Mouse (Mus musculus) hindbrain, embryonic 15.5 days (tissue): ENCODE results near the gene Bloc1s4. TPM values are rescaled to one million over a fixed set of nuclear protein-coding genes. Genes with fewer than 3 reads are reported as not detected.

ENCODE experiments used
- ATAC-seq: fragments of 200-750 bp; cut with Nextera tagmentation; 2 replicates; pipeline ENCODE4 v1.8.0; 2017; ENCODE audit warnings: low read depth, moderate number of reproducible peaks, moderate TSS enrichment; ENCODE audit not compliant: low FRiP score
- H3K27ac ChIP-seq: fragments of 300-500 bp; sonication (generic); replicated peaks from 2 replicates; pipeline ENCODE4 v1.5.1; 2015; ENCODE audit warnings: mild to moderate bottlenecking, inconsistent platforms
- H3K27me3 ChIP-seq: fragments of 300-500 bp; sonication (generic); 2 replicates; pipeline ENCODE4 v1.6.1; 2015; ENCODE audit warnings: control low read depth, inconsistent platforms
- H3K36me3 ChIP-seq: fragments of 300-500 bp; sonication (generic); 2 replicates; pipeline ENCODE4 v1.6.1; 2015; ENCODE audit warnings: control low read depth, inconsistent platforms
- H3K4me1 ChIP-seq: fragments of 300-500 bp; sonication (generic); replicated peaks from 2 replicates; pipeline ENCODE4 v1.6.1; 2015; ENCODE audit warnings: control low read depth, inconsistent platforms
- H3K4me2 ChIP-seq: fragments of 300-500 bp; sonication (generic); 2 replicates; pipeline ENCODE4 v1.6.1; 2015; ENCODE audit warnings: moderate library complexity, mild to moderate bottlenecking, inconsistent platforms
- H3K4me3 ChIP-seq: fragments of 300-500 bp; sonication (generic); 2 replicates; pipeline ENCODE4 v1.5.1; 2015; ENCODE audit warnings: mild to moderate bottlenecking, inconsistent platforms
- H3K9ac ChIP-seq: fragments of 300-500 bp; sonication (generic); 2 replicates; pipeline ENCODE4 v1.6.1; 2015; ENCODE audit warnings: inconsistent platforms
- H3K9me3 ChIP-seq: fragments of 300-500 bp; sonication (generic); 2 replicates; pipeline ENCODE4 v1.6.1; 2016; ENCODE audit warnings: control low read depth, inconsistent platforms
- WGBS: fragments of 180-500 bp; shearing (Covaris S2); methylation state at CpG from one replicate; pipeline ENCODE4 v1.1.7; 2015; 5-methylcytosine and 5-hydroxymethylcytosine counted together
- polyA plus RNA-seq: library from polyadenylated mRNA; unstranded; fragments of >200 nt; fragmentation: Nextera tagmentation; extraction: Ambion mirVana; gene quantifications from 2 replicates; pipeline ENCODE4 v1.2.1, GENCODE M21; 2015

The Bloc1s4 gene
- polyA plus RNA-seq, 1 experiment from 2014 or later = 28.0 TPM

DNA sequence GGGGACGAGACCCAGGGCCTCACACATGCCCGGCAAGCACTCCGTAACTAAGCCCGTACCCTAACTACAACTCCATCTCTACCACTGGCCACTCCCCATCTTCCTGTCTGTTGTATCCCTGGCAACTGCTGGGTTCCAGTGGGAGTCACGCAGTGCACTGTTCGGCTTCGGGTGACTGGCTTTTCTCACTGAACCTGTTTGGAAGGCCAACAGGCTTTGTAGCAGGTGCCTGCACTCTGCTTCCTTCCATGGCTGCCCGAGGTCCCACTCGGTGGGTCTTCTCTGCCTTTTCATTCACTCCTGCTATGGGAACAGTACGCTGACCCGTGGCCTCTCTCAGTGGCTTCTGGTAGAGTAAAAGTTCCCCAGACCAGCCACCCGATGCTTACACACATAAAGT is 22.6 kb downstream of the Bloc1s4 start:
- Histone ChIP-seq H3K9ac (no peak overlapping the region), H3K4me2 (no peak overlapping the region), H3K27ac (no peak overlapping the region), H3K4me3 (no peak overlapping the region), H3K27me3 (no peaks in the 10 kb centered on the region), H3K9me3 (no peaks in the 10 kb centered on the region), H3K4me1 (no peaks in the 10 kb centered on the region), H3K36me3 (no peaks in the 10 kb centered on the region)
- ATAC-seq = no peak
- WGBS = 71% methylated on average over 12 of the region's 12 CpGs

DNA sequence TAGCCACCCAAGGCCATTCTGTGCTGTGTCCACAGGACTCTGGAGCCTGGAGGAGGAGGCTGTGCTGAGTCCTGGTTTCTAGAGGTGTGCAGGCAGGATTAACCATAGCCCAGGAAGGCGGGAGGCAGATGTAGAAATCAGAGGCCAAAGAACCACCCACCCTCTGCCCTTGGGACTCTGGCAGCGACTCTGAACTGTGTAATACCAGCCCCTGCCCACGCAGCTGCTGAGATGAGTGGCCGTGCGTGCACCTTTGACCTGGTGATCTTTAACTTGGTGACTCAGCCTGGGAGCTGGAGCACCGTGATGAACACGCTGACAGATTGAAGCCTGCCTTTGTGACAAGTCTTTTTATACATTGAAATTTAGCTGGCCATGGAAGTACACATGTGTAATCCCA is 24.2 kb downstream of the Bloc1s4 start:
- 73% methylated on average over 7 of the region's 7 CpGs for WGBS
- H3K4me3 ChIP-seq = no peak overlapping the region
- H3K4me2 ChIP-seq = no peak overlapping the region
- H3K27ac ChIP-seq = no peak overlapping the region
- ATAC-seq = no peak
- H3K9me3 ChIP-seq = no peaks in the 10 kb centered on the region
- H3K4me1 ChIP-seq = no peaks in the 10 kb centered on the region
- H3K27me3 ChIP-seq = no peaks in the 10 kb centered on the region
- no peak overlapping the region for H3K9ac ChIP-seq
- H3K36me3 ChIP-seq = no peaks in the 10 kb centered on the region

- H3K4me1 ChIP-seq = no peaks in the 10 kb centered on the region
- H3K36me3 ChIP-seq = no peaks in the 10 kb centered on the region
- H3K4me3 ChIP-seq = no peak overlapping the region
- 67% methylated on average over 9 of the region's 9 CpGs for WGBS
- H3K4me2 ChIP-seq = no peak overlapping the region
- no peak overlapping the region for H3K9ac ChIP-seq
- H3K27me3 ChIP-seq = no peaks in the 10 kb centered on the region
- no peak overlapping the region for H3K27ac ChIP-seq
- no peaks in the 10 kb centered on the region for H3K9me3 ChIP-seq
- no peak for ATAC-seq
These were observed 25.1 kb downstream of the Bloc1s4 start for GRCm38 (mm10) chr5:36723356-36723755.

DNA sequence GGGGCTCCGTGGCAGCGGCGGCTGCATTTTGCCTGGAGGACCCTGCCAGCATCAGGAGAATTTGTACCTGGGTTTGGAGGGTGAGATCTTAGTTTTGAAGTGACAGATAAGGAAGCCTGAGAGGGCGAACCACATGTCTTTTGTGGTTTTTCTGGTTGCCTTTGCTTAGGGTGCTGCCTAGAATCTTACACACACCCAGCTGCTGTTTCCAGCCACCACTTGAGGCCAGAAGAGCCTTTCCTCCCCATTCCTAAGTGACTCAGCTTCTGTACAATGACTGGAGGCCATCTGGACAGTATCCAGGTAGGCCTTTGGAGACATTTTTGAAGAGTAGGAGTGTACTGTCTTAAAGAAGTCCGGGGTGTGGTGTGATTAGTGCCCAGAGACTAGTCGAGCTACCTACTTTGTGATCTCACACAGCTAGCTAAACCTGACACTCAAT is 26.0 kb downstream of the Bloc1s4 start:
- H3K36me3 ChIP-seq = no peaks in the 10 kb centered on the region
- no peak overlapping the region for H3K27ac ChIP-seq
- H3K4me2 ChIP-seq = no peak overlapping the region
- WGBS = 81% methylated on average over 6 of the region's 6 CpGs
- no peaks in the 10 kb centered on the region for H3K27me3 ChIP-seq
- H3K4me3 ChIP-seq = no peak overlapping the region
- no peaks in the 10 kb centered on the region for H3K9me3 ChIP-seq
- no peaks in the 10 kb centered on the region for H3K4me1 ChIP-seq
- no peak for ATAC-seq
- no peak overlapping the region for H3K9ac ChIP-seq

- Histone ChIP-seq H3K36me3 (no peaks in the 10 kb centered on the region), H3K9ac (no peak overlapping the region), H3K4me2 (no peak overlapping the region), H3K9me3 (no peaks in the 10 kb centered on the region), H3K27me3 (no peaks in the 10 kb centered on the region), H3K4me3 (no peak overlapping the region), H3K27ac (no peak overlapping the region), H3K4me1 (no peaks in the 10 kb centered on the region)
- no peak for ATAC-seq
- WGBS = 79% methylated on average over 5 of the region's 5 CpGs
These were observed 27.6 kb downstream of the Bloc1s4 start for GRCm38 (mm10) chr5:36720710-36721375.

GRCm38 (mm10) chr5:36720219-36720618 is 28.2 kb downstream of the Bloc1s4 start:
- H3K27me3 ChIP-seq = no peaks in the 10 kb centered on the region

DNA sequence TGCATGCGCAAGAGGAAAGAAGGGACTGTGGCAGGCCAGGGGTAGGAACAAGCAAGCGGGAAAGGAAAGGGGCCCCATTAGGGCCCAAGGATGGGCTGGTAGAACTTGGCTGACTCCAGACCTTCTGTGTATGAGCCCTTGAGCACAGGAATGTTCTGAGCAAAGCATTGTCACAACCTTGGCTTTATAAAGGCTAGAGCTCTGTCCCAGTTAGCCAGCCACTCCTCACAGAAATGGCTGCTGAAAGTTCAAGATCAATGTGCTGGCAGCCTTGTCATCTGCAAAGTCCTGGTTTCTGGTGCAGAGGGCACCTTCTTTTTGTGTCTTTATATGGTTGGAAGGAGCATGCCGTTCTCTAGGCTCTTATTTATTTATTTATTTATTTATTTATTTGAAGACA is 28.8 kb downstream of the Bloc1s4 start:
- Histone ChIP-seq H3K4me3 (no peak overlapping the region), H3K27ac (no peak overlapping the region), H3K27me3 (no peaks in the 10 kb centered on the region), H3K9ac (no peak overlapping the region), H3K9me3 (no peaks in the 10 kb centered on the region), H3K4me2 (no peak overlapping the region), H3K36me3 (no peaks in the 10 kb centered on the region), H3K4me1 (no peaks in the 10 kb centered on the region)
- no peak for ATAC-seq
- WGBS = 88% methylated on average over 3 of the region's 3 CpGs

More at GRCm38 (mm10) chr5:36720219-36720618, 28.2 kb downstream of the Bloc1s4 start:
- 88% methylated on average over 5 of the region's 5 CpGs for WGBS
- H3K4me1 ChIP-seq = no peaks in the 10 kb centered on the region
- no peaks in the 10 kb centered on the region for H3K36me3 ChIP-seq
- H3K4me3 ChIP-seq = no peak overlapping the region
- no peaks in the 10 kb centered on the region for H3K9me3 ChIP-seq
- no peak overlapping the region for H3K27ac ChIP-seq
- no peak for ATAC-seq
- no peak overlapping the region for H3K9ac ChIP-seq
- H3K4me2 ChIP-seq = no peak overlapping the region

DNA sequence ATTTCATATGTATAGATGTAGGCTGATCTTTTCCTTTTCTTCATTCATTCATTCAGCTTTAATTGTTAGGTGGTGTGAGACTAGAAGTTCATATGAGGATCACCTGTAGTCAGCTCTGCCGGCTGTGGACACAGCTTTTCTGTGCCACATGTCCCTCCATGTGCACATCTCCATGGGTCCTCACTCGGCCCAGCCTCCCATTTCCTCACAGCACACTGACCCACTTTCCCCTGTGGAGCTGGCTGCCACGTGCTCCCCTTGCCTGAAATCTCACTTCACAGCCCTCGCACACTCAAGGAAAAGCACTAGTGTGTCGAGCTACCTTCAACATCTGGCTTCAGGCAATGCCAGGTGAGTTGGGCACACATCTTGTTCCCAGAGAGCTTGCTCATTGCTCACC is 29.3 kb downstream of the Bloc1s4 start:
- ATAC-seq = no peak
- H3K27ac ChIP-seq = no peak overlapping the region
- H3K4me3 ChIP-seq = no peak overlapping the region
- no peak overlapping the region for H3K4me2 ChIP-seq
- H3K9me3 ChIP-seq = no peaks in the 10 kb centered on the region
- H3K36me3 ChIP-seq = no peaks in the 10 kb centered on the region
- no peak overlapping the region for H3K9ac ChIP-seq
- 75% methylated on average over 5 of the region's 5 CpGs for WGBS
- no peaks in the 10 kb centered on the region for H3K4me1 ChIP-seq
- no peaks in the 10 kb centered on the region for H3K27me3 ChIP-seq

GRCm38 (mm10) chr5:36717889-36718288 is 30.6 kb downstream of the Bloc1s4 start:
- H3K4me1 ChIP-seq = peaks cover 5% of the 10 kb centered on the region
- WGBS = 84% methylated on average over 3 of the region's 3 CpGs
- no peaks in the 10 kb centered on the region for H3K36me3 ChIP-seq

DNA sequence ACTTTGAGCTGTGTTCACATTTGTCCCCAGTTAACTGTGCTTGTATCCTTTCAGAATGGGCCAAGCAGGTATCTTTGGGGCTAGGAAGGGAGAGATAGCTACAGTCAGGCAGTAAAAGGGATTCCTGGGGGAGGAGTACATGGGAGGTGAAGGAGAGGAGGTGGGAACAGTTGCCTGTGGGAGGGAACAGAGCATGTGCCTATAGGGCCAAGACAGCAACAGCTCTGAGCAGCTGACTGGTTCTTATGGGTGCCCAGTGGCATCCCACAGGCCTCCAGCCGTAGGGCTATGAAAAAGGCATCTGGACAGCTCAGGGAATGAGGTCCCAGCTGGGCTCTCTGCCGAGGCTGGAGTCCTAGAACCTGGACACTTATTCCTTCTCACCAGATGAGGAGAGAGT is 31.6 kb downstream of the Bloc1s4 start:
- Histone ChIP-seq H3K27me3 (no peaks in the 10 kb centered on the region), H3K27ac (no peak overlapping the region), H3K9me3 (no peaks in the 10 kb centered on the region), H3K9ac (no peak overlapping the region), H3K36me3 (no peaks in the 10 kb centered on the region), H3K4me1 (peaks cover 9% of the 10 kb centered on the region), H3K4me2 (no peak overlapping the region), H3K4me3 (no peak overlapping the region)
- whole genome bisulfite sequencing = 62% methylated on average over 2 of the region's 2 CpGs
- ATAC-seq = no peak

More at GRCm38 (mm10) chr5:36717889-36718288, 30.6 kb downstream of the Bloc1s4 start:
- H3K9ac ChIP-seq = no peak overlapping the region
- no peaks in the 10 kb centered on the region for H3K9me3 ChIP-seq
- H3K27ac ChIP-seq = no peak overlapping the region
- ATAC-seq = no peak
- no peak overlapping the region for H3K4me2 ChIP-seq
- H3K27me3 ChIP-seq = no peaks in the 10 kb centered on the region
- no peak overlapping the region for H3K4me3 ChIP-seq

DNA sequence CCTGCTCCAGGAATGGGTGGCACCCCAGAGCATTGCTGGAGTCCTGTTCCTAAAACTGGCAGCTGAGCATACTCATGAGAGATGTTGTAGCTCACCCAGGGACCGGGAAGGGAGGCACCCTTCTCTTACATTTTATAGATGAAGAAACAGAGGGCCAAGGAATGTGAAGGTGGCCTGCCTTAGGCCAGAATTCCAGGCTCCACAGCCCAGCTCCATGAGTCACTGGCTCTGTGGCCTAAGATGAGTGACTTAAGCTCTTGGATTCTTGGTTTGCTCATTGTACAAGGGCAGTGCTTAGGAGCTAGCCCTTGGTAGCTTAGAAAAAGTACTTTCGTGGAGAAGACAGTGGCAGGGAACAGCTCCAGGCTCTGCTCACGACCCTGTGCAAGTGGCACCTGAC is 33.6 kb downstream of the Bloc1s4 start:
- no peak overlapping the region for H3K4me3 ChIP-seq
- ATAC-seq = no peak
- H3K36me3 ChIP-seq = no peaks in the 10 kb centered on the region
- H3K4me2 ChIP-seq = no peak overlapping the region
- 72% methylated on average over 3 of the region's 3 CpGs for WGBS
- no peak overlapping the region for H3K9ac ChIP-seq
- no peaks in the 10 kb centered on the region for H3K27me3 ChIP-seq
- peaks cover 9% of the 10 kb centered on the region for H3K4me1 ChIP-seq
- no peak overlapping the region for H3K27ac ChIP-seq
- H3K9me3 ChIP-seq = no peaks in the 10 kb centered on the region

GRCm38 (mm10) chr5:36713693-36714092 is 34.8 kb downstream of the Bloc1s4 start:
- no peak overlapping the region for H3K9ac ChIP-seq
- H3K9me3 ChIP-seq = no peaks in the 10 kb centered on the region
- H3K4me3 ChIP-seq = no peak overlapping the region
- no peaks in the 10 kb centered on the region for H3K36me3 ChIP-seq
- no peak for ATAC-seq
- 91% methylated on average over 6 of the region's 6 CpGs for WGBS
- no peak overlapping the region for H3K4me2 ChIP-seq
- H3K4me1 ChIP-seq = peaks cover 9% of the 10 kb centered on the region
- H3K27me3 ChIP-seq = no peaks in the 10 kb centered on the region; the same call in 1 of the 2 replicates
- H3K27ac ChIP-seq = no peak overlapping the region
